Mouse (Mus musculus): Measurements from ENCODE around the gene Pcsk4. TPM values are rescaled to one million over a fixed set of nuclear protein-coding genes. Genes with fewer than 3 reads are reported as not detected.

Pcsk4 gene
- polyA plus RNA-seq, 1 experiment from 2014 or later = 8.5 TPM

GRCm38 (mm10) chr10:80285222-80286070 lies 43.9 kb downstream of the Pcsk4 start:
- H3K4me3 ChIP-seq (ENCODE audit: low read length) = no peak overlapping the region
- no peak overlapping the region for H3K4me2 ChIP-seq (ENCODE audit: low read length)
- no peak for ATAC-seq
- H3K27ac ChIP-seq (ENCODE audit: low read depth, low read length) = no peak overlapping the region
- no peaks in the 10 kb centered on the region for H3K9me3 ChIP-seq (ENCODE audit: control insufficient read depth, low read length)
- H3K36me3 ChIP-seq (ENCODE audit: control insufficient read depth, insufficient read depth, low read length) = peaks cover 36% of the 10 kb centered on the region
- no peaks in the 10 kb centered on the region; the same call in 1 of the 2 replicates for H3K4me1 ChIP-seq (ENCODE audit: control insufficient read depth, insufficient read depth, low read depth, low read length)
- WGBS = 68% methylated on average over 11 of the region's 15 CpGs
- no peak overlapping the region for H3K9ac ChIP-seq (ENCODE audit: low read depth, low read length)
- H3K27me3 ChIP-seq (replicated peaks; ENCODE audit: control insufficient read depth, insufficient read depth, low read length) = no peaks in the 10 kb centered on the region

- 90% methylated on average over 20 of the region's 20 CpGs for WGBS
- H3K4me2 ChIP-seq (ENCODE audit: low read length) = no peak overlapping the region
- H3K9ac ChIP-seq (ENCODE audit: low read depth, low read length) = no peak overlapping the region
- H3K27me3 ChIP-seq (replicated peaks; ENCODE audit: control insufficient read depth, insufficient read depth, low read length) = no peaks in the 10 kb centered on the region
- no peak overlapping the region for H3K27ac ChIP-seq (ENCODE audit: low read depth, low read length)
- H3K4me1 ChIP-seq (ENCODE audit: control insufficient read depth, insufficient read depth, low read depth, low read length) = no peaks in the 10 kb centered on the region; the same call in 1 of the 2 replicates
- ATAC-seq = no peak
- H3K4me3 ChIP-seq (ENCODE audit: low read length) = no peak overlapping the region
- no peaks in the 10 kb centered on the region for H3K9me3 ChIP-seq (ENCODE audit: control insufficient read depth, low read length)
- peaks cover 52% of the 10 kb centered on the region for H3K36me3 ChIP-seq (ENCODE audit: control insufficient read depth, insufficient read depth, low read length)
Measured at GRCm38 (mm10) chr10:80282481-80283441, 46.5 kb downstream of the Pcsk4 start.

- Histone ChIP-seq H3K4me3 (ENCODE audit: low read length) (no peak overlapping the region), H3K36me3 (ENCODE audit: control insufficient read depth, insufficient read depth, low read length) (peaks cover 54% of the 10 kb centered on the region), H3K9me3 (ENCODE audit: control insufficient read depth, low read length) (no peaks in the 10 kb centered on the region), H3K27ac (ENCODE audit: low read depth, low read length) (no peak overlapping the region), H3K9ac (ENCODE audit: low read depth, low read length) (no peak overlapping the region), H3K4me2 (ENCODE audit: low read length) (no peak overlapping the region), H3K27me3 (replicated peaks; ENCODE audit: control insufficient read depth, insufficient read depth, low read length) (no peaks in the 10 kb centered on the region), H3K4me1 (ENCODE audit: control insufficient read depth, insufficient read depth, low read depth, low read length) (no peaks in the 10 kb centered on the region; the same call in 1 of the 2 replicates)
- ATAC-seq = no peak
- 57% methylated on average over 8 of the region's 8 CpGs for WGBS
Measured at GRCm38 (mm10) chr10:80281921-80282371, 47.4 kb downstream of the Pcsk4 start.

- WGBS = 81% methylated on average over 7 of the region's 7 CpGs
- no peak overlapping the region for H3K9ac ChIP-seq (ENCODE audit: low read depth, low read length)
- H3K27ac ChIP-seq (ENCODE audit: low read depth, low read length) = no peak overlapping the region
Measured at GRCm38 (mm10) chr10:80281304-80281703, 48.0 kb downstream of the Pcsk4 start.

GRCm38 (mm10) chr10:80279273-80279672 lies 50.0 kb downstream of the Pcsk4 start:
- Histone ChIP-seq H3K36me3 (ENCODE audit: control insufficient read depth, insufficient read depth, low read length) (peaks cover 41% of the 10 kb centered on the region), H3K4me3 (ENCODE audit: low read length) (no peak overlapping the region), H3K4me1 (ENCODE audit: control insufficient read depth, insufficient read depth, low read depth, low read length) (no peaks in the 10 kb centered on the region; the same call in 1 of the 2 replicates), H3K9ac (ENCODE audit: low read depth, low read length) (no peak overlapping the region), H3K27me3 (replicated peaks; ENCODE audit: control insufficient read depth, insufficient read depth, low read length) (no peaks in the 10 kb centered on the region), H3K27ac (ENCODE audit: low read depth, low read length) (no peak overlapping the region), H3K9me3 (ENCODE audit: control insufficient read depth, low read length) (no peaks in the 10 kb centered on the region), H3K4me2 (ENCODE audit: low read length) (no peak overlapping the region)
- ATAC-seq = no peak
- WGBS = 92% methylated on average over 12 of the region's 12 CpGs

More at GRCm38 (mm10) chr10:80281304-80281703, 48.0 kb downstream of the Pcsk4 start:
- H3K4me2 ChIP-seq (ENCODE audit: low read length) = no peak overlapping the region
- H3K9me3 ChIP-seq (ENCODE audit: control insufficient read depth, low read length) = no peaks in the 10 kb centered on the region
- peaks cover 50% of the 10 kb centered on the region for H3K36me3 ChIP-seq (ENCODE audit: control insufficient read depth, insufficient read depth, low read length)
- no peaks in the 10 kb centered on the region for H3K27me3 ChIP-seq (replicated peaks; ENCODE audit: control insufficient read depth, insufficient read depth, low read length)
- no peak overlapping the region for H3K4me3 ChIP-seq (ENCODE audit: low read length)
- no peaks in the 10 kb centered on the region; the same call in 1 of the 2 replicates for H3K4me1 ChIP-seq (ENCODE audit: control insufficient read depth, insufficient read depth, low read depth, low read length)
- ATAC-seq = no peak

GRCm38 (mm10) chr10:80278390-80278789 lies 50.9 kb downstream of the Pcsk4 start:
- H3K4me1 ChIP-seq (ENCODE audit: control insufficient read depth, insufficient read depth, low read depth, low read length) = no peaks in the 10 kb centered on the region; the same call in 1 of the 2 replicates
- no peak overlapping the region for H3K4me3 ChIP-seq (ENCODE audit: low read length)
- H3K9me3 ChIP-seq (ENCODE audit: control insufficient read depth, low read length) = no peaks in the 10 kb centered on the region
- 94% methylated on average over 9 of the region's 9 CpGs for WGBS
- ATAC-seq = no peak
- peaks cover 35% of the 10 kb centered on the region for H3K36me3 ChIP-seq (ENCODE audit: control insufficient read depth, insufficient read depth, low read length)
- no peaks in the 10 kb centered on the region for H3K27me3 ChIP-seq (replicated peaks; ENCODE audit: control insufficient read depth, insufficient read depth, low read length)
- no peak overlapping the region for H3K9ac ChIP-seq (ENCODE audit: low read depth, low read length)
- no peak overlapping the region for H3K27ac ChIP-seq (ENCODE audit: low read depth, low read length)
- H3K4me2 ChIP-seq (ENCODE audit: low read length) = no peak overlapping the region

GRCm38 (mm10) chr10:80276238-80276637 lies 53.1 kb downstream of the Pcsk4 start:
- Histone ChIP-seq H3K9me3 (ENCODE audit: control insufficient read depth, low read length) (no peaks in the 10 kb centered on the region), H3K4me2 (ENCODE audit: low read length) (no peak overlapping the region), H3K4me3 (ENCODE audit: low read length) (no peak overlapping the region), H3K36me3 (ENCODE audit: control insufficient read depth, insufficient read depth, low read length) (peaks cover 34% of the 10 kb centered on the region), H3K27me3 (replicated peaks; ENCODE audit: control insufficient read depth, insufficient read depth, low read length) (no peaks in the 10 kb centered on the region), H3K9ac (ENCODE audit: low read depth, low read length) (no peak overlapping the region), H3K27ac (ENCODE audit: low read depth, low read length) (no peak overlapping the region), H3K4me1 (ENCODE audit: control insufficient read depth, insufficient read depth, low read depth, low read length) (peaks cover 7% of the 10 kb centered on the region; the same call in 1 of the 2 replicates)
- WGBS = 85% methylated on average over 4 of the region's 5 CpGs
- no peak for ATAC-seq

GRCm38 (mm10) chr10:80273847-80274246 lies 55.5 kb downstream of the Pcsk4 start:
- Histone ChIP-seq H3K4me2 (ENCODE audit: low read length) (no peak overlapping the region), H3K9me3 (ENCODE audit: control insufficient read depth, low read length) (no peaks in the 10 kb centered on the region), H3K36me3 (ENCODE audit: control insufficient read depth, insufficient read depth, low read length) (peaks cover 22% of the 10 kb centered on the region), H3K27me3 (replicated peaks; ENCODE audit: control insufficient read depth, insufficient read depth, low read length) (no peaks in the 10 kb centered on the region), H3K4me3 (ENCODE audit: low read length) (no peak overlapping the region), H3K9ac (ENCODE audit: low read depth, low read length) (no peak overlapping the region), H3K4me1 (ENCODE audit: control insufficient read depth, insufficient read depth, low read depth, low read length) (peaks cover 23% of the 10 kb centered on the region), H3K27ac (ENCODE audit: low read depth, low read length) (no peak overlapping the region)
- WGBS = 85% methylated on average over 3 of the region's 3 CpGs
- ATAC-seq = no peak
